Mouse (Mus musculus) E14TG2a.4 (cell line): Measurements from ENCODE around the gene Ppil2.

Experiments used
- CTCF ChIP-seq: conservative IDR thresholded peaks from 2 replicates; pipeline ENCODE4 v1.5.1; 2014; ENCODE audit warnings: low read length
- NANOG ChIP-seq: IDR thresholded peaks from 2 replicates; pipeline ENCODE4 v1.6.1; 2014; ENCODE audit warnings: borderline replicate concordance, low read length, mixed read lengths
- POU5F1 ChIP-seq: IDR thresholded peaks from 2 replicates; pipeline ENCODE4 v1.6.1; 2014; ENCODE audit warnings: low read length, borderline replicate concordance

- TF ChIP-seq CTCF = no peak
- no peak for TF ChIP-seq POU5F1
- no peak for TF ChIP-seq NANOG
These were observed 36.4 kb upstream of the Ppil2 start for GRCm38 (mm10) chr16:17147391-17147929.
